Mouse (Mus musculus) neural tube, embryonic 11.5 days (tissue): ENCODE results near the gene Lag3. TPM values are rescaled to one million over a fixed set of nuclear protein-coding genes. Genes with fewer than 3 reads are reported as not detected.
A peak's percentile ranks its signal among the peaks of the same experiment; 100 is the strongest.

ENCODE experiments used
- ATAC-seq: fragments of 200-750 bp; cut with Nextera tagmentation; 2 replicates; pipeline ENCODE4 v1.8.0; 2017; ENCODE audit warnings: moderate number of reproducible peaks, mild to moderate bottlenecking, moderate TSS enrichment, moderate library complexity; ENCODE audit not compliant: insufficient read depth, low FRiP score, low TSS enrichment
- DNase-seq: peaks from one replicate; pipeline ENCODE4 v3.0.0-alpha.2; 2015; ENCODE audit warnings: low spot score
- H3K27ac ChIP-seq: fragments of 300-500 bp; sonication (generic); 2 replicates; pipeline ENCODE4 v1.5.1; 2014; ENCODE audit warnings: low read depth, mild to moderate bottlenecking, low read length
- H3K27me3 ChIP-seq: fragments of 300-500 bp; sonication (generic); 2 replicates; pipeline ENCODE4 v1.6.1; 2014; ENCODE audit warnings: mild to moderate bottlenecking, low read length, mixed read lengths; ENCODE audit not compliant: control insufficient read depth, insufficient read depth
- H3K36me3 ChIP-seq: fragments of 300-500 bp; sonication (generic); 2 replicates; pipeline ENCODE4 v1.6.1; 2014; ENCODE audit warnings: mild to moderate bottlenecking, low read length, moderate library complexity, mixed read lengths; ENCODE audit not compliant: control insufficient read depth, insufficient read depth
- H3K4me1 ChIP-seq: fragments of 300-500 bp; sonication (generic); 2 replicates; pipeline ENCODE4 v1.6.1; 2014; ENCODE audit warnings: low read length, mixed read lengths; ENCODE audit not compliant: control insufficient read depth, insufficient read depth
- H3K4me2 ChIP-seq: fragments of 300-500 bp; sonication (generic); 2 replicates; pipeline ENCODE4 v1.6.1; 2014; ENCODE audit warnings: low read depth, mild to moderate bottlenecking, moderate library complexity
- H3K4me3 ChIP-seq: fragments of 300-500 bp; sonication (generic); 2 replicates; pipeline ENCODE4 v1.5.1; 2014; ENCODE audit warnings: low read depth, low read length
- H3K9ac ChIP-seq: fragments of 300-500 bp; sonication (generic); 2 replicates; pipeline ENCODE4 v1.6.1; 2014; ENCODE audit warnings: mild to moderate bottlenecking, low read length
- H3K9me3 ChIP-seq: fragments of 300-500 bp; sonication (generic); 2 replicates; pipeline ENCODE4 v1.6.1; 2016; ENCODE audit warnings: low read length; ENCODE audit not compliant: control insufficient read depth
- WGBS: fragments of 180-500 bp; shearing (Covaris S2); extraction: QIAGEN DNeasy Blood & Tissue Kit; methylation state at CpG from one replicate; pipeline ENCODE4 v1.1.7; 2014; 5-methylcytosine and 5-hydroxymethylcytosine counted together
- polyA plus RNA-seq: library from polyadenylated mRNA; unstranded; fragments of >200 nt; fragmentation: Nextera tagmentation; extraction: Ambion mirVana; gene quantifications from 2 replicates; pipeline ENCODE4 v1.2.1, GENCODE M21; 2014

The Lag3 gene
- polyA plus RNA-seq, 1 experiment from 2014 or later, result 1.4 TPM

- H3K27ac ChIP-seq, result peak overlapping the region; percentile 55; the same call in 1 of the 2 replicates
- WGBS, result 14% methylated on average over 8 of the region's 8 CpGs
- peak overlapping the region; percentile 70 for H3K9ac ChIP-seq
- H3K36me3 ChIP-seq, result no peaks in the 10 kb centered on the region
- H3K9me3 ChIP-seq, result no peaks in the 10 kb centered on the region
- DNase-seq (no peak), ATAC-seq (no peak)
- H3K4me3 ChIP-seq, result peak overlapping the region; percentile 48
- no peaks in the 10 kb centered on the region for H3K27me3 ChIP-seq
- H3K4me2 ChIP-seq, result peak overlapping the region; percentile 74
- H3K4me1 ChIP-seq, result peaks cover 23% of the 10 kb centered on the region
Measured at GRCm38 (mm10) chr6:124862406-124863124, 48.9 kb downstream of the Lag3 start.

- Histone ChIP-seq H3K9me3 (no peaks in the 10 kb centered on the region), H3K9ac (no peak overlapping the region; the same call in 1 of the 2 replicates), H3K36me3 (no peaks in the 10 kb centered on the region), H3K27ac (no peak overlapping the region), H3K4me3 (no peak overlapping the region), H3K27me3 (no peaks in the 10 kb centered on the region), H3K4me1 (peaks cover 23% of the 10 kb centered on the region), H3K4me2 (no peak overlapping the region; the same call in 1 of the 2 replicates)
- ATAC-seq (no peak), DNase-seq (no peak)
- WGBS, result 32% methylated on average over 3 of the region's 3 CpGs
Measured at GRCm38 (mm10) chr6:124861802-124862201, 49.7 kb downstream of the Lag3 start.

GRCm38 (mm10) chr6:124861266-124861665 is 50.2 kb downstream of the Lag3 start:
- 83% methylated on average over 19 of the region's 19 CpGs for WGBS
- Histone ChIP-seq H3K4me1 (peaks cover 25% of the 10 kb centered on the region), H3K9me3 (no peaks in the 10 kb centered on the region), H3K36me3 (no peaks in the 10 kb centered on the region), H3K4me2 (no peak overlapping the region), H3K27ac (no peak overlapping the region), H3K9ac (no peak overlapping the region), H3K27me3 (no peaks in the 10 kb centered on the region), H3K4me3 (no peak overlapping the region)
- ATAC-seq, result no peak
- no peak for DNase-seq

GRCm38 (mm10) chr6:124860511-124860910 is 51.0 kb downstream of the Lag3 start:
- Histone ChIP-seq H3K9ac (no peak overlapping the region), H3K4me3 (no peak overlapping the region), H3K4me2 (no peak overlapping the region), H3K36me3 (no peaks in the 10 kb centered on the region), H3K27ac (no peak overlapping the region), H3K4me1 (peaks cover 25% of the 10 kb centered on the region), H3K27me3 (no peaks in the 10 kb centered on the region), H3K9me3 (no peaks in the 10 kb centered on the region)
- ATAC-seq (no peak), DNase-seq (no peak)
- 90% methylated on average over 9 of the region's 9 CpGs for WGBS

- DNase-seq (peak; percentile 88), ATAC-seq (peak; percentile 4; the same call in 1 of the 2 replicates)
- Histone ChIP-seq H3K36me3 (no peaks in the 10 kb centered on the region), H3K9ac (peak overlapping the region; percentile 32), H3K9me3 (no peaks in the 10 kb centered on the region), H3K4me1 (peaks cover 25% of the 10 kb centered on the region), H3K4me3 (no peak overlapping the region), H3K27ac (0 out of 2 replicates have a peak overlapping the region, but pooled peaks have one; percentile 20), H3K4me2 (no peak overlapping the region), H3K27me3 (no peaks in the 10 kb centered on the region)
- WGBS, result 8% methylated on average over 12 of the region's 12 CpGs
Measured at GRCm38 (mm10) chr6:124859725-124860124, 51.8 kb downstream of the Lag3 start.

- Histone ChIP-seq H3K27me3 (no peaks in the 10 kb centered on the region), H3K9me3 (no peaks in the 10 kb centered on the region), H3K4me2 (no peak overlapping the region; the same call in 1 of the 2 replicates), H3K4me3 (no peak overlapping the region), H3K9ac (no peak overlapping the region), H3K4me1 (peaks cover 25% of the 10 kb centered on the region), H3K27ac (no peak overlapping the region), H3K36me3 (no peaks in the 10 kb centered on the region; the same call in 1 of the 2 replicates)
- DNase-seq (no peak), ATAC-seq (no peak)
- 71% methylated on average over 28 of the region's 28 CpGs for WGBS
Measured at GRCm38 (mm10) chr6:124858561-124859318, 52.8 kb downstream of the Lag3 start.

- Histone ChIP-seq H3K27ac (peak overlapping the region; percentile 95; the same call in 1 of the 2 replicates), H3K27me3 (no peaks in the 10 kb centered on the region), H3K4me3 (peak overlapping the region; percentile 78), H3K4me1 (peaks cover 21% of the 10 kb centered on the region), H3K36me3 (no peaks in the 10 kb centered on the region; the same call in 1 of the 2 replicates), H3K9me3 (no peaks in the 10 kb centered on the region), H3K4me2 (peak overlapping the region; percentile 75), H3K9ac (peak overlapping the region; percentile 96)
- 23% methylated on average over 26 of the region's 26 CpGs for WGBS
- DNase-seq (no peak), ATAC-seq (no peak)
Measured at GRCm38 (mm10) chr6:124857840-124858530, 53.5 kb downstream of the Lag3 start.

- Histone ChIP-seq H3K9me3 (no peaks in the 10 kb centered on the region), H3K9ac (peak within 1 kb of the TSS; percentile 96), H3K27me3 (no peaks in the 10 kb centered on the region), H3K27ac (peak within 1 kb of the TSS; percentile 95), H3K4me1 (peaks cover 16% of the 10 kb centered on the region), H3K4me3 (peak within 1 kb of the TSS; percentile 78), H3K36me3 (no peaks in the 10 kb centered on the region; the same call in 1 of the 2 replicates), H3K4me2 (peak within 1 kb of the TSS; percentile 75)
- DNase-seq (peak; percentile 88), ATAC-seq (peak; percentile 87)
- under 1% methylated on average over 58 of the region's 86 CpGs for WGBS
Measured at GRCm38 (mm10) chr6:124856916-124857839, 54.3 kb downstream of the Lag3 start, which contains the start of gene P3h3. P3h3 (minus strand) TSS chr6:124857752.
